Mouse (Mus musculus): ENCODE data around the gene Rpl36a-ps1. TPM values are rescaled to one million over a fixed set of nuclear protein-coding genes. Genes with fewer than 3 reads are reported as not detected.
A peak's percentile ranks its signal among the peaks of the same experiment; 100 is the strongest.
"Not testable (repeated sequence)": the region's sequence is repeated elsewhere in the genome, so short reads cannot be mapped to it uniquely, and the experiment has no call there.

Rpl36a-ps1 gene
- 0.94 TPM in 1 of 2 replicates, not detected in the other for polyA plus RNA-seq (2016; fragmentation: Nextera tagmentation; extraction: Ambion mirVana)

DNA sequence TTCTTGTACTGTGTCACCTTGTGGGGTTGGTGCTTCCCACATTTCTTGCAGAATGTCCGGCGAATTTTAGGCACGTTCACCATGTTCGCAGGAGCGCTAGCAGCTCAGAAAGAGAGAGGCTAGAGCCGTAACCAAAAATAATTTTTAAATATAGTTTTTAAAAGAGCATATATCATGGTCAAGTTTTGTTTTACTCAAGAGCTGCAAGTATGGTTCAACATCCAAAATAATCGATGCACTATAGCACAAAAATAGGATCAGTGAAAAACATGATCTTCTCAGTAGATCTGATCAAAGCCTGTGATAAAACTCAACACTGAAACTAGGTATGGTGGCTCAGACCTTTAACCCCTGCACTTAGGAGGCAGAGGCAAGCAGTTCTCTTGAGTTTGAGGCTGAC lies at the start of gene Rpl36a-ps1:
Rpl36a-ps1 (minus strand) TSS at position 101 of the 400 bp plus-strand sequence.
- no peak within 1 kb of the TSS for H3K9ac ChIP-seq (replicated peaks)
- ATAC-seq (ENCODE audit: low FRiP score, low read depth) = no peak

DNA sequence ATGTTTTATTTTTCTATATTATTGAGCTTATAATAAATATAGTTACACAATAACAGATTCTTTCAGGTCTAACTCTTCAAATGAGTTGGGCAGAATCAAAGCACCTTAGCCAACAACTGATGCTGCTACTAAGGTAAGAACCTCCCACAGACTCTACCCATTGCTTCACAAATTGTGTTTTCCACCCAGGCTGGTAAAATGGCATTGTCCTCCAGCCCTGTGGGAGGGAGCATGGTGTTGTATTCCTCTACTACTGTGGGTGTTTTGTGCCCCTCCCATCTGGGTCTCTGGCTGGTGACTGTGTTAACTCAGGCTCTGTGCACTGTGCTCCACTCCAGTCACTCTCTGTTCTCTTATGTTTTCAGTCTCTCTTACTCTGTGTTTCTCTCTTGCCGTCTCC lies 49.4 kb upstream of the Rpl36a-ps1 start:
- Histone ChIP-seq H3K36me3 (peaks cover 6% of the 10 kb centered on the region; the same call in 1 of the 2 replicates), H3K4me2 (replicated peaks) (peak overlapping the region; percentile 71), H3K27me3 (no peaks in the 10 kb centered on the region), H3K27ac (replicated peaks) (no peak overlapping the region), H3K9ac (replicated peaks) (0 out of 2 replicates have a peak overlapping the region, but pooled peaks have one; percentile 97), H3K4me3 (peak overlapping the region; percentile 97; the same call in 1 of the 2 replicates), H3K9me3 (no peaks in the 10 kb centered on the region), H3K4me1 (peaks cover 20% of the 10 kb centered on the region)
- ATAC-seq (ENCODE audit: low FRiP score, low read depth) = no peak
- WGBS = 47% methylated on average over 1 of the region's 1 CpGs

More for the DNA sequence above, at the start of gene Rpl36a-ps1:
- Histone ChIP-seq H3K27me3 (no peaks in the 10 kb centered on the region), H3K9me3 (no peaks in the 10 kb centered on the region), H3K36me3 (no peaks in the 10 kb centered on the region), H3K27ac (replicated peaks) (no peak within 1 kb of the TSS), H3K4me2 (replicated peaks) (no peak within 1 kb of the TSS), H3K4me3 (no peak within 1 kb of the TSS), H3K4me1 (no peaks in the 10 kb centered on the region)
- WGBS = 77% methylated on average over 7 of the region's 7 CpGs

DNA sequence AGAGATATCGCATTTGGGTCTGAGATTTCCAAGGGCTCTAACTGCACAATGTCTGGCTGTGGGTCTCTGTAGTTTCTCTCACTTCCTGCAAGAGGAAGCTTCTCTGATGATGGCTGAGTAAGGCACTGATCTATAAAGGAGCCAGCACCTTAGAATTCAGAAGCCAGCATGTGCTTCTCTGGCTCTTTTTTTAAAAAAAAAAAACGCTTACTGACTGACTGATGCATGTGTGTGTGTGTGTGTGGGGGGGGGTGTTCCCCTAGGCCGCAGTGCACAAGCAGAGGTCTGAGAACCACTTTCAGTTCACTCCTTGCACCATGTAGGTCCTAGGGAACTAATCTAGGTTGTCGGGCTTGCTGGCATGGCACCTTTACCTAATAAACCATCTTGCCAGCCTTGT lies 47.3 kb upstream of the Rpl36a-ps1 start:
- H3K4me3 ChIP-seq = no peak overlapping the region
- H3K36me3 ChIP-seq = peaks cover 18% of the 10 kb centered on the region
- no peak for ATAC-seq (ENCODE audit: low FRiP score, low read depth)
- 83% methylated on average over 4 of the region's 4 CpGs for WGBS
- no peak overlapping the region for H3K9ac ChIP-seq (replicated peaks)
- peaks cover 15% of the 10 kb centered on the region for H3K4me1 ChIP-seq
- H3K4me2 ChIP-seq (replicated peaks) = no peak overlapping the region
- H3K27me3 ChIP-seq = no peaks in the 10 kb centered on the region
- H3K27ac ChIP-seq (replicated peaks) = no peak overlapping the region
- no peaks in the 10 kb centered on the region for H3K9me3 ChIP-seq

DNA sequence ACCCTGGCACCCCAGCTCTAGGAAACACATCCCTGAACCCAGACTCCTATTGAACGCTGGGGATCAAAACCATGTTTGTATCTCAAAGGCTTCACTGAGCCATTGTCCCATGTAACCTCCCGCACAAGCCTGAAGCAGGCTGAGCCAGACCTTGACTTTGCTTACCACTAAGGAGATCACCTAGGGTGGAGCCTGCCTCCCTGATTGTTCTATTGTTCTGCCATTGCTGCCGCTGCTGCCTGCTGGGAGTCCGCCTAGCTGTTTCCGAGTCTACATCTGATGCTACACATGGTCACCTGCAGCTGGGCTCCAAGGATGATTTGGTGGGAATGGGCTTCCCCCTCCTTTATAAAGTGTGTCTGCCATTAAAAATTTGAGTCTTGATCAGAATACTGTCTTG lies 45.2 kb upstream of the Rpl36a-ps1 start:
- not testable (repeated sequence) for H3K4me2 ChIP-seq (replicated peaks); H3K9me3 ChIP-seq; H3K4me3 ChIP-seq; ATAC-seq (ENCODE audit: low FRiP score, low read depth); H3K4me1 ChIP-seq; H3K9ac ChIP-seq (replicated peaks); H3K27me3 ChIP-seq; H3K27ac ChIP-seq (replicated peaks)
- 61% methylated on average over 5 of the region's 5 CpGs for WGBS
- H3K36me3 ChIP-seq = peaks cover 25% of the 10 kb centered on the region

DNA sequence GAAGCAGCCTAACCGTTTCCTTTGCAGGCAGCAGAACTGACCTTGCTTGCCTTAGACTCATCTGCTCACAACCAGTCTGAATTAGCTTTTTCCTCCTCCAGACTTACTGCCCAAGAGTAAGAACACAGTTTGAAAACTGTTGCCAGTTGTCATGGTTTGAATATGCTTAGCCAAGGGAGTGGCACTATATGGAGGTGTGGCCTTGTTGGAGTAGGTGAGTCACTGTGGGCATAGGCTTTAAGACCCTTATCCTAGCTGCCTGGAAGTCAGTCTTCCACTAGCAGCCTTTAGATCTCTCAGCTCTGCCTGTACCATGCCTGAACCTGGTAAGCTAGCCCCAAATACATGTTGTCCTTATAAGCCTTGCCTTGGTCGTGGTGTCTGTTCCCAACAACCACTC lies 43.6 kb upstream of the Rpl36a-ps1 start:
- ATAC-seq (ENCODE audit: low FRiP score, low read depth) = no peak
- H3K4me2 ChIP-seq (replicated peaks) = no peak overlapping the region
- no peaks in the 10 kb centered on the region for H3K27me3 ChIP-seq
- no peak overlapping the region for H3K9ac ChIP-seq (replicated peaks)
- no peak overlapping the region for H3K27ac ChIP-seq (replicated peaks)
- 87% methylated on average over 2 of the region's 2 CpGs for WGBS
- H3K36me3 ChIP-seq = peaks cover 32% of the 10 kb centered on the region
- H3K4me3 ChIP-seq = no peak overlapping the region
- no peaks in the 10 kb centered on the region for H3K9me3 ChIP-seq
- H3K4me1 ChIP-seq = no peaks in the 10 kb centered on the region

DNA sequence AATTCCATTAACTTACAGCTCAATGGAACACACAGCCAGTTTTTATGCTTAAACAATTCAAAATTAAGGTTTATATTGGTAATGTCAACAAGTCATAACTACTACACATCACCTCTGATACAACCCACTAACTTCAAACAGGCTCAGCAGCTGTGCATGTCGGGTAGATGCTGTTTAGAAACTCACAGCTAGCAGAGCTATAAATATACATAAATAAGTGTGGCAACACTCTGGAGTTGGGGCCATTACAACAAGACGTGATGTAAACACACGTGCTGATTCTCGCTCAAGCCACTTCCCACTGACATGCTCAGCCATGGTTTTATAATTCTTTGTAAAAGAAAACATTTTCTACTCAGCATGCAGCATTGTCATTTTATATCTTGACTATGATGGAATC lies 41.9 kb upstream of the Rpl36a-ps1 start:
- 87% methylated on average over 4 of the region's 4 CpGs for WGBS
- Histone ChIP-seq H3K4me2 (replicated peaks) (no peak overlapping the region), H3K27ac (replicated peaks) (no peak overlapping the region), H3K4me3 (no peak overlapping the region), H3K9me3 (no peaks in the 10 kb centered on the region), H3K27me3 (no peaks in the 10 kb centered on the region), H3K9ac (replicated peaks) (no peak overlapping the region), H3K4me1 (no peaks in the 10 kb centered on the region), H3K36me3 (peaks cover 38% of the 10 kb centered on the region)
- ATAC-seq (ENCODE audit: low FRiP score, low read depth) = no peak

DNA sequence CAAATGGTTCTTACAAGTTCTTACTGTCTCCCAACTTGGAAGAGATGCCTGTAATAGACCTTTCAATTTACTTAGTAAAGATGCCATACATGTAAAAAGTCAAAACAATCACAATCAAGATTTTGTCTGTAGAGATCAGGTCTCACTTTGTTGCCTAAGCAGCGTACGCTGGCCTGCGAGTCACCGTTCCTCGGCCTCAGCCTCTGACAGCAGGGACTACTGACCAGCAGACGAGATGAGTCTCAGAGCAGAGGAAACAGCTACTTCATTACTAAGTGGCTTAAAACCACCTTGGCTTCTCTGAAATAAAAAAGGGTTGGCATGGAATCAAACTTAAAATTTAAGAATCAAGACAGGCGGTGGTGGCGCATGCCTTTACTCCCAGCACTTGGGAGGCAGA lies 40.7 kb upstream of the Rpl36a-ps1 start:
- H3K4me2 ChIP-seq (replicated peaks); H3K27ac ChIP-seq (replicated peaks); H3K9me3 ChIP-seq; H3K9ac ChIP-seq (replicated peaks); H3K27me3 ChIP-seq; H3K4me1 ChIP-seq; ATAC-seq (ENCODE audit: low FRiP score, low read depth); H3K4me3 ChIP-seq: not testable (repeated sequence)
- peaks cover 38% of the 10 kb centered on the region for H3K36me3 ChIP-seq
- WGBS = 97% methylated on average over 8 of the region's 8 CpGs

DNA sequence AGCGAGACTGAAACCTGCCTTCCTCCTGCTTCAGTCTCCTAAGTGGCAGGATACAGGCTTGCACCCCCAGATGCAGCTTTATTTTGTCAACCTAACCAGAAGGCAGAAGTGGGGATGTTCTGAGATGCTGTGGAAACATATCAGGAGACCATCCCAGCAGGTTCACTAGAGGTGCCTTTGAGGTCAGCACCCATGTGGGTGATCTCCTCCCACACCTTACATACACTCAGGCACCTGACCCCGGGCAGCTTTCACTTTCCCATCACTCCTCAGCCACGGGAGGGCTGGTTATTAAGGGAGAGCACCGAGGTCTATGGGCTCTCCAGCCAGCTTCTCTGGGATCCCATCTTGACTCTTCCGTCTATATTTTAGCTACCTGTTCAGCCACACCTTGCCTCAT lies 38.5 kb upstream of the Rpl36a-ps1 start:
- Histone ChIP-seq H3K27me3 (no peaks in the 10 kb centered on the region), H3K36me3 (peaks cover 24% of the 10 kb centered on the region), H3K27ac (replicated peaks) (no peak overlapping the region), H3K4me3 (no peak overlapping the region), H3K9me3 (no peaks in the 10 kb centered on the region), H3K4me1 (no peaks in the 10 kb centered on the region), H3K9ac (replicated peaks) (no peak overlapping the region), H3K4me2 (replicated peaks) (no peak overlapping the region)
- WGBS = 83% methylated on average over 5 of the region's 5 CpGs
- ATAC-seq (ENCODE audit: low FRiP score, low read depth) = no peak

DNA sequence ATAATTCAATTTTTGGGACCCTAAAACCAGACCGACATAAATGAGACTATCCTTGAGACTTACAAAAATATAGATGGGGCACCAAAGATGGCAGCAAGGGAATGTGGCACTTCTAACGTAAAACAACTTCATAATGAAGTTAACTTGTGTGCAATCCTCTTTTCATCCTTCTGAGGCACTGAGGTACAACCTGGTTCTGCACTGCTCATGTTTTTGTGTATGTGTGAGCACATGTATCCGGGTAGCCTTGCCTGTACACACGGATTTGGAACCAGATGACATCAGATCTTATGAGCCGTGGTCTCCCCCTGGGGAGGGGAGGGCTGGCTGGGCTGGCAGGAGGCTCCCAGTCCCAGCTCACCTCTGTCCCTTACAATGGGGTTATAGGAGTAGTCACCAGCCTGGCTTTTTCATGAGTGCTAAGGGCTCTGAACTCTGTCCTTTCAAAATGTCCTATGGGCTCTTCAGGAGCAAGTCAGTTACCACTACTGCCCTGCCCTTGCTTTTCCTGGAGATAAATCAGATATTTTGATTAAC lies 37.3 kb upstream of the Rpl36a-ps1 start:
- H3K27ac ChIP-seq (replicated peaks) = no peak overlapping the region
- no peak overlapping the region for H3K4me3 ChIP-seq
- H3K9me3 ChIP-seq = no peaks in the 10 kb centered on the region
- H3K27me3 ChIP-seq = no peaks in the 10 kb centered on the region
- peak; percentile 48; the same call in 1 of the 2 replicates for ATAC-seq (ENCODE audit: low FRiP score, low read depth)
- no peaks in the 10 kb centered on the region for H3K4me1 ChIP-seq
- no peak overlapping the region for H3K4me2 ChIP-seq (replicated peaks)
- 84% methylated on average over 5 of the region's 5 CpGs for WGBS
- H3K9ac ChIP-seq (replicated peaks) = no peak overlapping the region
- peaks cover 20% of the 10 kb centered on the region for H3K36me3 ChIP-seq

DNA sequence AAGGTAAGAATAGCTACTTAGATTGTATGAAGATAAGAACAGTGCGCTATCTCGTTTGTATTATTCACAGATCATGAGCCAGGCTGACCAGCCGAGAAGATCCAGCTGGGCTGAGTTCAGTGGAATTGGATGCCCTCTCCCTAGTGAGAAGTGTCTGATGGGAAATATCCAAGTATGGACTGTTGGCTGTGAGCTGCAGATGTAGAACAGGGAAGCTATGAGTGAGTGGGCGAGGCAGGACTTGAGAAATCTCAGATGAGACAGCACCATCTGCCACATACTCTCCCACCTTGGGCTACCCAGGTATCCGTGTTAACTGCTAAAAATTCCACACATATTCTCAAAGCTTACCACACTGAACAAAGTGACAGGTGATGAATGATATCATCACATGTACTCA lies 35.9 kb upstream of the Rpl36a-ps1 start:
- no peaks in the 10 kb centered on the region for H3K9me3 ChIP-seq
- no peak overlapping the region for H3K27ac ChIP-seq (replicated peaks)
- WGBS = 77% methylated on average over 5 of the region's 5 CpGs
- ATAC-seq (ENCODE audit: low FRiP score, low read depth) = no peak
- H3K27me3 ChIP-seq = no peaks in the 10 kb centered on the region
- no peaks in the 10 kb centered on the region for H3K4me1 ChIP-seq
- H3K4me3 ChIP-seq = no peak overlapping the region
- peaks cover 15% of the 10 kb centered on the region; the same call in 1 of the 2 replicates for H3K36me3 ChIP-seq
- H3K4me2 ChIP-seq (replicated peaks) = no peak overlapping the region
- no peak overlapping the region for H3K9ac ChIP-seq (replicated peaks)

DNA sequence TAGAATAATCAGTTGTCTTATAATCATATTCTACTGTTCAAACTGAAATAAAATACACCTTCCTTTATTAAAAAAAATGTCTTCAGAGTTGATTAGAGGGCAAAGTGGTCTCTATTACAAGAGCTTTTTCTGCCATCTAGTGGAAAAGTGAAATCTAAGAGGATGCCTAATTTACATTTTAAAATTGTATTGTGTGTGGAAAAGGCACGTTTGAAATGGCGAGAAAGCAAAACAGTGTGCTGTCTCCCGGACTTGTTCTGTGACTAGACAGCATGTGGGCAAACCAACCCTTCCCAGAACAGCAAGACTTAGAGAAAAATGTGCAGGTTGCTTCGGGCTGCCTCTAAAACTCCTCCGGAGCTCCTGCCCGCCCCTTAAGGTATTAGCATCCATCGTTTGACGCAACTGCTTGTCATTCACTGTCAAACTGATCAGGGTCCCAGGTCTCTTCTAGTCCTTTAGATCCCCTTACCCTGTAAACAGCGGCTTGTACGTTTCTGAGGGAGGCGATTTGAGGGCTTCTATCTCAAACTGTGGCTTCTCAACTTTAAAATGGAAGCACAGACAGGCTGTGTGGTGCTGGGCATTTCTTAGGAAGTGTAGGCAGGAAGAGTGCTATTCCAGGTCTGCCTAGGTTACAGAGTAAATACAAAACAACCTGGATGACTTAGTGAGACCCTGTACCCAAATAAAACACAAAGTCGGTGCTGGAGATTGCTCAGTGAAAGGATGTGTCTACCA lies 28.4 kb upstream of the Rpl36a-ps1 start:
- Histone ChIP-seq H3K36me3 (no peaks in the 10 kb centered on the region), H3K4me1 (0 out of 2 replicates have a peak, but pooled peaks cover 4% of the 10 kb centered on the region), H3K27ac (replicated peaks) (no peak overlapping the region), H3K4me2 (replicated peaks) (peak overlapping the region; percentile 47), H3K4me3 (peak overlapping the region; percentile 33), H3K27me3 (no peaks in the 10 kb centered on the region), H3K9ac (replicated peaks) (no peak overlapping the region; the same call in 1 of the 2 replicates), H3K9me3 (no peaks in the 10 kb centered on the region)
- WGBS = 38% methylated on average over 12 of the region's 12 CpGs
- ATAC-seq (ENCODE audit: low FRiP score, low read depth) = 0 out of 2 replicates have a peak, but pooled peaks have one; percentile 24

DNA sequence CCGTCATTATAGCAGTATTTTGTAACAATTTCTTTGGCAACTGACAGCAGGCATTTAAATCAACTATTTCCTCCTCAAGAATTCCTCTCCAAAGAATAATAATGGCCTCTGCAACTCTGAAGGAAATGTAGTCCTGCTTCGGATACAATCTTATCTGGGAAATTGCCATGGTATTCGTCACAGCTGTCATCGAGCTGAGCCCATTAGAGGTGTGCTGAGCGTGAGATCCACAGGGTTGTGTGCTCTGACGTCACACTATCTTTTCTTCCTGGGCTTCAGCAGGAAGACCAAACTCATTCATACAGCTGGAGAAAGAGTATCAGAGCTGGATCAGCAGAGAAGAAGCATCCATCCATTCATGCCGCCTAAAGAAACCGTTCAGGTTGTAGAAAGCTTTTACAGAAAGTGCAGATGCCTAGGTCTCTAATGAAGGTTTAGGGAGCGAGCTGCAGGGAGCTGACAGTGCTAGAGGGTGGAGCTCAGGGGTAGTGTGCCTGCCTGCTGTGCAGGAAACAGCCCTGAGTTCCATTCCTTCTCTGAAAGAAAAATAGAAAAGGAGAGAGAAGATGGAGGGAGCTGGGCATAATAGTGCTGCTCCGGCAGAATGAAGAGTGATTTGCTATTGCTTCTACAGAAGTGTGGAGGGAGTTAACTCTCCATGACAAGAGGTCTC lies 25.2 kb upstream of the Rpl36a-ps1 start:
- H3K36me3 ChIP-seq = no peaks in the 10 kb centered on the region
- no peak overlapping the region for H3K4me2 ChIP-seq (replicated peaks)
- H3K27ac ChIP-seq (replicated peaks) = no peak overlapping the region
- ATAC-seq (ENCODE audit: low FRiP score, low read depth) = no peak
- 0 out of 2 replicates have a peak, but pooled peaks cover 4% of the 10 kb centered on the region for H3K4me1 ChIP-seq
- 68% methylated on average over 10 of the region's 10 CpGs for WGBS
- no peaks in the 10 kb centered on the region for H3K9me3 ChIP-seq
- H3K9ac ChIP-seq (replicated peaks) = no peak overlapping the region
- no peaks in the 10 kb centered on the region for H3K27me3 ChIP-seq
- no peak overlapping the region for H3K4me3 ChIP-seq

All from midbrain, embryonic 12.5 days (tissue).